In the genomic region with DNA sequence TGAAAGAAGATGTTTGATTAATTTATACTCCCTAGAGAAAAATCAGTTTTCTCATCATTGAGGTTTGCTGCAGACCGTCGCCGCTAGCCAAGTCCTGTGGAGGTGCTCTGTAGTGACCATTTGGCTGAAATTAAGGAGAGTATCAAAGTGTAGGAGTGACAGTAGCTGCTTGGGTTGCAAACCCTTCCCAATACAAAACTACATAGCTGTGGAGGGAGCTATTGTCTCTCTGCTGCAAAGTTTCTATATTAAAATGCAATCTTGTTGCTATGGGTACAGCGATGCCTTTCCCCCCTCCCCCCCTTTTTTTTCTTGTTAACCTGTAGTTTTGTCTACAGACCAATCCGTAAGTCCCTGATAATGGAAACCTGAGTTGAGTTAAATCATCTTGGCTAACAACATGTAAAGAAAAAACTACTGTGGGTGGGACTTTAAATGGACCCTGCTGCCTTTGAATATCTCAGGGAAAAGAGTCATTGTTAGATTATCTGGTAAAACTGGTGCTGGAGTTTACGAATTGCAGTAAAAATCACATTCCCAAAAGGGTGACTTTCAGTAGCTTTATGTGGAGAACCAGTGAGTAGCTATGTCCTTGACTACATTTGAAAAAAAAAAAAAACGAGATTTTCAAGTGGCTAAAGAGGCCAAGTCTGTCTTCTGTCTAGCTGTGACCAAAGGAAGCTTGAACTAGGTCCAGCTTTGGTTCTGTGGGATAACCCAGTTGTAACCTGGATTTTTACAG, we compare ENCODE assay signal across 8 mouse cellular contexts. TPM values are rescaled to one million over a fixed set of nuclear protein-coding genes. Genes with fewer than 3 reads are reported as not detected.
A peak's percentile ranks its signal among the peaks of the same experiment; 100 is the strongest.
DNase-seq lines count a peak whose midpoint lies in the region; ATAC-seq lines count a peak whose summit lies in the region.

No protein-coding gene starts in this region.

- WGBS in forebrain, embryonic 11.5 days = 4% methylated on average over 7 of the region's 7 CpGs
- 15% methylated on average over 7 of the region's 7 CpGs for WGBS in liver, embryonic 12.5 days (ENCODE audit: insufficient replicate concordance)

- H3K27me3 ChIP-seq in forebrain, embryonic 11.5 days (ENCODE audit: control insufficient read depth, insufficient read depth, low read length) = no peaks in the 10 kb centered on the region
- H3K27me3 ChIP-seq in liver, embryonic 12.5 days (replicated peaks) = peaks cover 14% of the 10 kb centered on the region

- H3K27ac ChIP-seq in forebrain, embryonic 11.5 days (ENCODE audit: low read depth, low read length) = peak overlapping the region; percentile 92
- H3K27ac ChIP-seq in liver, embryonic 12.5 days = peak overlapping the region; percentile 84

- H3K4me1 ChIP-seq in forebrain, embryonic 11.5 days (replicated peaks; ENCODE audit: control insufficient read depth, insufficient read depth, low read length) = peaks cover 21% of the 10 kb centered on the region; the same call in 1 of the 2 replicates
- peaks cover 81% of the 10 kb centered on the region for H3K4me1 ChIP-seq in liver, embryonic 12.5 days

- ATAC-seq in forebrain, embryonic 11.5 days (replicated peaks; ENCODE audit: low FRiP score) = no peak
- ATAC-seq in liver, embryonic 12.5 days = no peak

- H3K36me3 ChIP-seq in forebrain, embryonic 11.5 days (ENCODE audit: control insufficient read depth, insufficient read depth, low read length) = 0 out of 2 replicates have a peak, but pooled peaks cover 2% of the 10 kb centered on the region
- peaks cover 36% of the 10 kb centered on the region for H3K36me3 ChIP-seq in liver, embryonic 12.5 days

- H3K9me3 ChIP-seq in forebrain, embryonic 11.5 days (ENCODE audit: control insufficient read depth, low read length) = no peaks in the 10 kb centered on the region
- H3K9me3 ChIP-seq in liver, embryonic 12.5 days (replicated peaks) = no peaks in the 10 kb centered on the region

- peak overlapping the region; percentile 50 for H3K4me2 ChIP-seq in forebrain, embryonic 11.5 days (ENCODE audit: low read depth, low read length, severe bottlenecking)
- H3K4me2 ChIP-seq in liver, embryonic 12.5 days = peak overlapping the region; percentile 97

- DNase-seq in cerebellum, postnatal 10 days = peak; percentile 51 to 58
- no peak for DNase-seq in cerebellum, postnatal 25 days
- peak; percentile 70 for DNase-seq in 3T3-L1 (ENCODE audit: low read depth, low spot score)
- DNase-seq in forebrain, embryonic 11.5 days (ENCODE audit: low spot score) = no peak
- DNase-seq in ovary, postnatal 14 days (ENCODE audit: low spot score) = no peak
- DNase-seq in left cerebral cortex, postnatal 4 days = no peak
- DNase-seq in urinary bladder, postnatal 36 days (ENCODE audit: low spot score in 2 of 2) = no peak

- peak overlapping the region; percentile 49 for H3K9ac ChIP-seq in forebrain, embryonic 11.5 days (ENCODE audit: low read length)
- peak overlapping the region; percentile 99 for H3K9ac ChIP-seq in liver, embryonic 12.5 days

- H3K4me3 ChIP-seq in forebrain, embryonic 11.5 days (ENCODE audit: low read depth, low read length) = peak overlapping the region; percentile 32
- H3K4me3 ChIP-seq in liver, embryonic 12.5 days = peak overlapping the region; percentile 100

- intact Hi-C loops in left cerebral cortex, postnatal 4 days (cut with DNase I) = loop anchor here (10.0 kb wide), 1 partner anchor 101 kb away; no protein-coding TSS in a partner anchor

RNA-seq across cellular contexts. Expression of a gene that starts 2.1 kb away (rescaled TPM):
- polyA plus RNA-seq in forebrain, embryonic 11.5 days (2014; fragmentation: Nextera tagmentation; extraction: Ambion mirVana) = 39.4 and 40.9 TPM in 2 replicates
- polyA plus RNA-seq in liver, embryonic 12.5 days (2016; fragmentation: Nextera tagmentation; extraction: Ambion mirVana) = 91.2 and 105 TPM in 2 replicates
- total RNA-seq in left cerebral cortex, postnatal 4 days (2021) = 10 to 100 TPM; 29.4 to 32.5 TPM

Comparison
In these comparisons a context has a peak if more than half of its experiments do, and no peak if none do; other contexts are left out.
1. DNase-seq: peak in cerebellum, postnatal 10 days (2 of 2) and 3T3-L1 (single experiment); none in cerebellum, postnatal 25 days (0 of 2), forebrain, embryonic 11.5 days (single experiment), ovary, postnatal 14 days (single experiment), left cerebral cortex, postnatal 4 days (single experiment) and urinary bladder, postnatal 36 days (0 of 2).